Mouse (Mus musculus) left cerebral cortex, adult 2 months (tissue): ENCODE results near the gene Ptprh. TPM values are rescaled to one million over a fixed set of nuclear protein-coding genes. Genes with fewer than 3 reads are reported as not detected.
"Not testable (repeated sequence)": the region's sequence is repeated elsewhere in the genome, so short reads cannot be mapped to it uniquely, and the experiment has no call there.

Experiments
- DNase-seq, 2 experiments: peaks; one replicate each; pipeline ENCODE4 v3.0.0; 2021 to 2022; ENCODE audit warnings: low spot score in 2 of 2, mixed read lengths in 1 of 2; ENCODE audit errors: extremely low spot score in 1 of 2
- H3K27ac ChIP-seq: fragments of 200-600 bp; 2 replicates; pipeline ENCODE4 v1.8.1; 2022
- H3K4me3 ChIP-seq: fragments of 200-600 bp; 2 replicates; pipeline ENCODE4 v1.8.1; 2022
- CTCF ChIP-seq: fragments of 200-600 bp; IDR thresholded peaks from 2 replicates; pipeline ENCODE4 v1.8.1; 2022; ENCODE audit warnings: antibody characterized with exemption, mild to moderate bottlenecking, moderate library complexity
- intact Hi-C: fragments of 180-260 bp; cut with DNase I; formaldehyde crosslinking; loops from one replicate; pipeline ENCODE4 v1.15.1; 2025
- total RNA-seq, 2 experiments: library from RNA; stranded (reverse); gene quantifications; 2 replicates each; pipeline ENCODE4 v1.2.3; 2021

Gene Ptprh
- total RNA-seq, 2 experiments from 2014 or later = 0.35 to 0.43 TPM

GRCm38 (mm10) chr7:4625928-4626327, 22.1 kb upstream of the Ptprh start:
- no peak for TF ChIP-seq CTCF
- intact Hi-C loops = no loop called here
- no peak for DNase-seq
- no peak overlapping the region for H3K4me3 ChIP-seq
- no peak overlapping the region for H3K27ac ChIP-seq

GRCm38 (mm10) chr7:4624343-4624742, 20.5 kb upstream of the Ptprh start:
- DNase-seq = no peak
- H3K27ac ChIP-seq = no peak overlapping the region
- peak; percentile 37 for TF ChIP-seq CTCF
- intact Hi-C loops = loop anchor here (5.0 kb wide), 1 partner anchor 62 kb away; no protein-coding TSS in a partner anchor
- H3K4me3 ChIP-seq = no peak overlapping the region

DNA sequence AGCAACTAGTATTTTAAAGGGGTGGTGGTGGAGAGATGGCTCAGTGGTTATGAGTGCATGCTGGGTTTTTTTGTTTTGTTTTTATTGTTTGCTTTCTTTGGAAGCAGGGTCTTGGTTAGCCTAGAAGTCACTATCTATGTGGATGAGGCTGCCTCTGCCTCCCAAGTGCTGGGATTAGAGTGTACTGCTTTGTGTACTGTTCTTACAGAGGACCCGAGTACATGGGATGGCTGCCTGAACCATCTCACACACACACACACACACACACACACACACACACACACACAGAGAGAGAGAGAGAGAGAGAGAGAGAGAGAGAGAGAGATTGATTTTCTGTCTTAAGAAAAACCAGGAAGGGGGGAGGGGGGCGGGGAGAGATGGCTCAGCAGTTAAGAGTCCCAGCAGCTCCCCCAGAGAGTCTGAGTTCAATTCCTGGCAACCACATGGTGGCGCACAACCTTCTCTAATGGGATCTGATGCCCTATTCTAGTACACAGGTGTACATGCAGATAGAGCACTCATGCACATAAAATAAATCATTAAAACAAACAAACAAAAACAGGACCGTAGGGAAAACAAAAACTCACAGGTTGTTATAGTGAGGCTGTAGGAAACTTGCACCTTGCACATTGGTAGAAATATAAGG, 19.8 kb upstream of the Ptprh start:
- no peak overlapping the region for H3K4me3 ChIP-seq
- DNase-seq = peak in 1 of 2 experiments; percentile 33
- intact Hi-C loops = loop anchor here (5.0 kb wide), 1 partner anchor 61 kb away; no protein-coding TSS in a partner anchor
- no peak overlapping the region for H3K27ac ChIP-seq
- peak; percentile 46 for TF ChIP-seq CTCF

GRCm38 (mm10) chr7:4619979-4620378, 16.1 kb upstream of the Ptprh start:
- no peak for DNase-seq
- Histone ChIP-seq H3K27ac (no peak overlapping the region), H3K4me3 (no peak overlapping the region)
- TF ChIP-seq CTCF = no peak
- intact Hi-C loops = loop anchor here (5.0 kb wide), 1 partner anchor 58 kb away; no protein-coding TSS in a partner anchor

DNA sequence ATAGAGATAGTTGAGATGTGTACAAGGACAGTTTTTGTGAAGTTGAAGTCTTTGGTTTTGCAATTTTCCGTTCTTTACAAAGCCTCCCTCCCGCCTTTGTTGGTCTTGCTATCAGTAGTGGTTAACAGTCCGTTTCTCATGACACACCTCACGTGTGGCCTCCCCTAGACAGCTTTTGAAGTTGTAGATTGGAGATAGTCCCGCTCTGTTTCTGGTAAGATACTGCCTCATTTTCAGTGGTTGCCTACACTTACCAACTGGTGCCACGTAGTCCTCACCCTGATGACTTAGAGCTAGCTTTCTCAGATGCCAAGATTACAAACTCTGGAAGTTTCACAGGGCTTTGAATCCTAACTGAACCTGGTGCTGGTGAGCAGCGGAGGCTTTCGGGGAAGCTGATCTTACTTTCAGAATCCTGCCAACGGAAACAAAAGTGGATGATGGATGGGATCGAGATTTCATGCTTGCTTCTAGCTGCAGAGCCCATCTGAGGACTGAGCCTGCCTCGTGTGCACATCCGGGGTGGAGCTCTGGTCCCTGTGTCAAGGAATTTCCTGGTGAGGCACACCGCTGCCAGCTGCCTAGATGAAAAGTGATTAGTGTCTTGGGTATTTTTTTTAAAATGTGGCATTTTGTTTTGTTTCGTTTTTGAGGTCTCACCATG, 10.0 kb upstream of the Ptprh start:
- no peak for TF ChIP-seq CTCF
- DNase-seq = no peak
- intact Hi-C loops = no loop called here
- Histone ChIP-seq H3K27ac (no peak overlapping the region), H3K4me3 (no peak overlapping the region)

DNA sequence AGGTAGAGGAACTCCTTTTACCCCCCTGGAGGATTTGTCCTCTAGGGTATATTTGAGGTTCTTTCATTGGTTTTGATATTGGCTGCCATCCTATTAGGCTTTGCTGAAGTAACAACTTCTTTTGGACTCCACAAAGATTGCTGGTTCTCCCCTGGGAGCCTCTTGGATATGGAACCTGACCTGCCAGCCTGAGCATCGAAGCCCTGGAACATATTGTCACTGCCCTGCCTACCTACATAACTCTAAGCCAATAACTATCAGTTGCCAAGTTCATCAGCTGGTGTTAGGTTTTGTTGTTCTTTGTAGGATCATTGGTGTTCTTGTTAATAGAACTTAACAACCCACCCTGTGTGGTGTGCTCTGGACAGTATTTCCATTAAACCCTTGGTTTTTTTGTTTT, 9.1 kb upstream of the Ptprh start:
- H3K4me3 ChIP-seq = no peak overlapping the region
- no peak for TF ChIP-seq CTCF
- H3K27ac ChIP-seq = no peak overlapping the region
- intact Hi-C loops = no loop called here
- no peak for DNase-seq

GRCm38 (mm10) chr7:4612386-4612785, 8.5 kb upstream of the Ptprh start:
- no peak for TF ChIP-seq CTCF
- no peak for DNase-seq
- H3K4me3 ChIP-seq = no peak overlapping the region
- no peak overlapping the region for H3K27ac ChIP-seq
- intact Hi-C loops = no loop called here

DNA sequence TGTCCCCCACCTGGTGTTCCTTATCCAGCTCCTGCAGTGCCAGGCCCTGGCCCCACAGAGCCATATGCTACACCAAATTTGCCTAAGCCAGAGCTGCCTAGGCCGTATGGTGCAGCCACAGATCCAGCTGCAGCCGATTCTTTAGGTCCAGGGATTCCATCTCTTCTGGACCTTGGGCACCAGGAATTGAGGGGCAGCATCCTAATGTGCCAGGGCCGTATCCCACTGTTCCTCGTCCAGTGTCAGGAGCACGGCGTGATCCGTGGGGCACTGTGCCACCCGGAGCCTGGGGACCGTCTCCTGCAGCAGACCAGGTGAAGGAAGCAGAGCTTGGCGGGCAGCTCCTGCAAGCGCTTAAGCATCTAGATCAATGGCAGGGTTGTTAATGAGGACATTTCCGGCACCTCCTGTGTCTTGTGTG, 8.1 kb upstream of the Ptprh start:
- no peak overlapping the region for H3K27ac ChIP-seq
- TF ChIP-seq CTCF = no peak
- no peak overlapping the region for H3K4me3 ChIP-seq
- no peak for DNase-seq
- intact Hi-C loops = no loop called here

DNA sequence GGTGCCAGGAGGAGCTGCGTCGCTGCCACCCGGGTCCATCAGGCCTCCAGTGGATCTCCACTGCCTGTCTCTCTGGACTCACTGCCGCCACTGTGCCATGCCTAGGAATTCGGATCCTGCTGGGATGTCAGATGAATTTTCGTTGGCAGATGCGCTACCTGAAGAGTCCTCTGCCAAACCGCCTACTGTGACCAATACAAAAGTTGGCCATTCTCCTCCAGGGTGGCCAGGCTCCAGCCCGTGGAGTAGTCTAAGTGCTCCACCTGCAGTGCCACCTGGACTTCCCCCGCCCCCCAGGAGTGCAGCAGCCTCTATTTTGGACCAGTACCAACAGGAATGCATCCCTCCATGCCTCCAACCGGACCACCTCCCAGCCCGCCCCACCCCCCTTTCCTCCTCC, 7.7 kb upstream of the Ptprh start:
- intact Hi-C loops = no loop called here
- no peak overlapping the region for H3K27ac ChIP-seq
- no peak for DNase-seq
- no peak for TF ChIP-seq CTCF
- no peak overlapping the region for H3K4me3 ChIP-seq

DNA sequence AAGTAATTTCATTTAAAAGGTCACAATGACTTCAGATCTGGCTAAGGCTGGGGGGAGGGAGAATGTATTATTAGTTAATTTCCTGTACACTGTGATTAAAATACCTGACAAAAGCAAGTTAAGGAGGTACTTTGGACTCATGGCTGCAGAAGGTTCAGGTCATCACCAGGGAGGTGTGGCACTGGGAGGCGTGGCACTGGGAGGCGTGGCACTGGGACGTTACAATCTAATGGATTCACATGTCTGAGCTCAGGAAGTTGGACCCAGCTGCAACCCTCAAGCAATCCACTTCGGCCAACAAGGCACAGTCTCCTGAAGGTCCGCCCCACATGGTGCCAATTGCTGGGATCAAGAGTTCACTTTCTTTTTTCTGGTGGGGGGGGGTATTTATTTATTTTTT, 4.2 kb upstream of the Ptprh start:
- Histone ChIP-seq H3K27ac (no peak overlapping the region), H3K4me3 (no peak overlapping the region)
- no peak for DNase-seq
- TF ChIP-seq CTCF = no peak
- intact Hi-C loops = no loop called here

- TF ChIP-seq CTCF = no peak
- intact Hi-C loops = no loop called here
These were observed 872 bp downstream of the Ptprh start for GRCm38 (mm10) chr7:4602969-4603368.

GRCm38 (mm10) chr7:4597046-4597445, 6.8 kb downstream of the Ptprh start:
- DNase-seq, intact Hi-C loops, H3K27ac ChIP-seq, H3K4me3 ChIP-seq: not testable (repeated sequence)

More at GRCm38 (mm10) chr7:4602969-4603368, 872 bp downstream of the Ptprh start:
- Histone ChIP-seq H3K27ac (no peak overlapping the region), H3K4me3 (no peak overlapping the region)
- DNase-seq = no peak

GRCm38 (mm10) chr7:4581481-4581880, 22.4 kb downstream of the Ptprh start:
- intact Hi-C loops, DNase-seq, H3K27ac ChIP-seq, H3K4me3 ChIP-seq: not testable (repeated sequence)

- H3K4me3 ChIP-seq, DNase-seq, intact Hi-C loops, H3K27ac ChIP-seq: not testable (repeated sequence)
These were observed 31.5 kb downstream of the Ptprh start for GRCm38 (mm10) chr7:4572361-4572760.
